Mouse (Mus musculus) heart, embryonic 15.5 days (tissue): Measurements from ENCODE around the gene Urad. TPM values are rescaled to one million over a fixed set of nuclear protein-coding genes. Genes with fewer than 3 reads are reported as not detected.

Experiments used
- ATAC-seq: fragments of 200-750 bp; cut with Nextera tagmentation; replicated peaks from 2 replicates; pipeline ENCODE4 v1.8.0; 2017; ENCODE audit warnings: low read depth, moderate TSS enrichment; ENCODE audit not compliant: insufficient number of reproducible peaks, insufficient read depth, low FRiP score
- H3K27ac ChIP-seq: fragments of 300-500 bp; sonication (generic); 2 replicates; pipeline ENCODE4 v1.5.1; 2015; ENCODE audit warnings: mild to moderate bottlenecking, inconsistent platforms
- H3K27me3 ChIP-seq: fragments of 300-500 bp; sonication (generic); 2 replicates; pipeline ENCODE4 v1.6.1; 2015; ENCODE audit warnings: inconsistent platforms
- H3K36me3 ChIP-seq: fragments of 300-500 bp; sonication (generic); 2 replicates; pipeline ENCODE4 v1.6.1; 2015; ENCODE audit warnings: mild to moderate bottlenecking, inconsistent platforms
- H3K4me1 ChIP-seq: fragments of 300-500 bp; sonication (generic); replicated peaks from 2 replicates; pipeline ENCODE4 v1.6.1; 2015; ENCODE audit warnings: inconsistent platforms
- H3K4me2 ChIP-seq: fragments of 300-500 bp; sonication (generic); 2 replicates; pipeline ENCODE4 v1.6.1; 2015; ENCODE audit warnings: inconsistent platforms, mild to moderate bottlenecking, moderate library complexity
- H3K4me3 ChIP-seq: fragments of 300-500 bp; sonication (generic); 2 replicates; pipeline ENCODE4 v1.5.1; 2015; ENCODE audit warnings: mild to moderate bottlenecking, inconsistent platforms
- H3K9ac ChIP-seq: fragments of 300-500 bp; sonication (generic); 2 replicates; pipeline ENCODE4 v1.6.1; 2015; ENCODE audit warnings: mild to moderate bottlenecking, inconsistent platforms
- H3K9me3 ChIP-seq: fragments of 300-500 bp; sonication (generic); replicated peaks from 2 replicates; pipeline ENCODE4 v1.6.1; 2016; ENCODE audit warnings: inconsistent platforms
- WGBS: fragments of 180-500 bp; shearing (Covaris S2); methylation state at CpG from one replicate; pipeline ENCODE4 v1.1.7; 2015; ENCODE audit warnings: mixed read lengths; 5-methylcytosine and 5-hydroxymethylcytosine counted together
- polyA plus RNA-seq: library from polyadenylated mRNA; unstranded; fragments of >200 nt; fragmentation: Nextera tagmentation; extraction: Ambion mirVana; gene quantifications from 2 replicates; pipeline ENCODE4 v1.2.1, GENCODE M21; 2015

Gene Urad
- polyA plus RNA-seq, 1 experiment from 2014 or later, result not detected

DNA sequence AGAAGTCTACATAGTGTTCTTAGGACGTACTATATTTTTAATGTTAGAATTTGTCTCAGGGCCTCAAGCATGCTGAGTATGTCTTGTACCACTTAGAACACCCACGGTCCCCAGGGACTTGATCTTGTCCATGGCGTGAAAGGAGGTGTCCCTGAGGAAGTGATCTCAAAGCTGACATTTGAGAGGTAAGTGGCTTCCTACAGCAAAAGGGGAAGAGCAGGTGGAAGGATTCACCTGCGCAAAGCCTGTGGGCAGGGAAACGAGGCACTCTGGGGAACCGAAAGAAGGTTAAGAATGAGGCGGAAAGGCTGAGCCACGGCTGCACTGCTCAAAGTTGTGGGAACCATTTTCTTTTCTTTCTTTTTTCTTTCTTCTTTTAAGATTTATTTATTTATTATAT, 29.7 kb upstream of the Urad start:
- no peak overlapping the region for H3K27ac ChIP-seq
- H3K27me3 ChIP-seq, result no peaks in the 10 kb centered on the region; the same call in 1 of the 2 replicates
- no peak for ATAC-seq
- H3K36me3 ChIP-seq, result no peaks in the 10 kb centered on the region
- 80% methylated on average over 8 of the region's 8 CpGs for WGBS
- no peak overlapping the region for H3K9ac ChIP-seq
- no peaks in the 10 kb centered on the region for H3K9me3 ChIP-seq
- no peak overlapping the region for H3K4me2 ChIP-seq
- no peak overlapping the region for H3K4me3 ChIP-seq
- H3K4me1 ChIP-seq, result no peaks in the 10 kb centered on the region

DNA sequence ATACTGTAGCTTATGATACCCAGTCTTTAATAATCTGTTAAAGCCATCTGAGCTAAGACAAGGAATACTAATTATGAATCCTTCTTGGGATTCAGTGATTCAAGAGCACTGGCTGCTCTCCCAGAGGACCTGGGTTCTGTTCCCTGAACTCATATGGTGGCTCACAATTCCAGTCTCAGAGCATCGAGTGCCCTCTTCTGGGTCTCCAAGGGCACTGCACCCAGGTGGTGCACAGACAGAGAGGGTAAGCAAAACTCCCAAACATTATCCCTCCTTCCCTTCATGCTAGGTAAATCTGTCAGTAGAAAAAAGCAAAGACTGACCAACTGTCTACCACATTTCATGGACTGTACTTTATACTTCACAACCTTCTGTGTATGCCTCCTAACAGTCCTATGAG, 23.7 kb upstream of the Urad start:
- Histone ChIP-seq H3K36me3 (no peaks in the 10 kb centered on the region), H3K4me3 (no peak overlapping the region), H3K4me2 (no peak overlapping the region), H3K9ac (no peak overlapping the region), H3K4me1 (no peaks in the 10 kb centered on the region), H3K9me3 (no peaks in the 10 kb centered on the region), H3K27me3 (no peaks in the 10 kb centered on the region), H3K27ac (no peak overlapping the region)
- WGBS, result 67% methylated on average over 1 of the region's 1 CpGs
- no peak for ATAC-seq

DNA sequence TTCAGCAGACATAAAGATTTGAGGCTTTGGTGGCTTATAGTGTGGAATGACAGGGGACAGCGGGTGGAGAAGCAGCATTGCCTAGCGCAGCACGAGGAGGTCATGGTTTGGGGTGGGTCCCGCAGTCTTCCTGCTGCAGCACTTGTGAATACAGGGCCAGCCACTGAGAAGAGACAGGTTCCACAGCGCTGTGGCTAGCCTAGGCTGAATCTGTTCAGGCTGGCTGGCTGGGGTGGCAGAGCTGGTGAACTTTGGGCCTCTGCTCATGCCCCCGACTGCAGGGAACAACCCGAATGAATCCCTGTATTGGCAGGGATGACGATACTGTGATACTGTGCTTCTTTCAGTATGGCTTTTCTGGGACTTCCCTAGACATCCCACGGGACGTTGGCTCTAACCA, 21.7 kb upstream of the Urad start:
- no peaks in the 10 kb centered on the region for H3K36me3 ChIP-seq
- no peak overlapping the region for H3K9ac ChIP-seq
- no peak for ATAC-seq
- no peak overlapping the region for H3K27ac ChIP-seq
- H3K4me1 ChIP-seq, result no peaks in the 10 kb centered on the region
- H3K27me3 ChIP-seq, result no peaks in the 10 kb centered on the region
- no peak overlapping the region for H3K4me2 ChIP-seq
- H3K4me3 ChIP-seq, result no peak overlapping the region
- H3K9me3 ChIP-seq, result no peaks in the 10 kb centered on the region
- WGBS, result 85% methylated on average over 10 of the region's 10 CpGs

DNA sequence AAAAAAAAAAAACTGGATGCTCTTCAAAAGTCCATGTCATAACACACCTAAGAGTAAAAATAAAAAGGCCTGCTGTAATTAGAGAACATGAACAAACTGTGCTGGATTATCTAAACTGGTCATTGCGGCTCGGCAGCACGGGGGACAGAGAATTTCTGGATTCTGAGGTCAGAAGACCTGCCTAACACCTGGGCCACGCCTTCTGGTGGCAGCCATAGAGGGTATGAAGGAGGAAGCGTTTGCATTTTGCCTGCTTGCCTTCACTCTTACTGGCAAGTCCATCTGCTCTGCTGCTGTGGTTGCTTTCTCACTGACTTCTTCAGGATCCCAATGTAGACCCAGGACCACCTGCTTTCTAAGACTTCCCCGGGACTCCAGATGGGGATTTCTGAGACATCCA, 20.7 kb upstream of the Urad start:
- Histone ChIP-seq H3K9me3 (no peaks in the 10 kb centered on the region), H3K36me3 (no peaks in the 10 kb centered on the region), H3K4me3 (no peak overlapping the region), H3K27ac (no peak overlapping the region), H3K4me2 (no peak overlapping the region), H3K9ac (no peak overlapping the region), H3K4me1 (no peaks in the 10 kb centered on the region), H3K27me3 (no peaks in the 10 kb centered on the region)
- 82% methylated on average over 6 of the region's 6 CpGs for WGBS
- no peak for ATAC-seq

DNA sequence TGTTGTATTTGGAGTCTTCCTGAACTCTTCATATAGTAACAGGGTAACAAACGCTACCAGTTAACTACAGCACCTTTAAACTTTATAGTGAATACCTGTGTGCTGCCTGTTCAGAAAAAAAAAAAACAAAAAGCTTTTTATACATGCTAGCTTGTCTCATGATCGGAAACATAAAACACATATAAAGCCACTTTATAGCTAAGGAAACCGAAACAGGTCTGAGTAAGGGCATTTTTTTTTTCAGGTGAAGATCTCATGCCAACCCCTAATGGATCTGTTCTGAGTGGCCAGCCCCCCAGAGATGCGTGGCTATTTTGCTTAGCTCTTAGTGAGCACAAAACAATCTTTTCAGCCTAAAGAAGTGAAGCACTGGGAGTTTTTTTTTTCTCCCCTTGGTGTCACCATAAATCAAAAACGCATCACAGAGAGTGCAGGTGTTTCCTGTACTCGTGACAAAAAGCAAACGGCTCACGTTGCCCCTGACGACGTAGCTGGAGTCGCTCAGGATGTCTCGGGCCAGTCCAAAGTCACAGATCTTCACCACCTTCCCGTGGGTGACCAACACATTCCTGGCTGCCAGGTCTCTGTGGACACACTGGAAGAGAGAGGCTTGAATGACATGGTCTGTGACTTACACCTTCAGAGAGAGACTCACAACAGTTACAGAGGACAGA, 18.6 kb upstream of the Urad start:
- H3K4me2 ChIP-seq, result no peak overlapping the region
- H3K9ac ChIP-seq, result no peak overlapping the region
- H3K4me1 ChIP-seq, result no peaks in the 10 kb centered on the region
- no peaks in the 10 kb centered on the region for H3K36me3 ChIP-seq
- WGBS, result 53% methylated on average over 13 of the region's 13 CpGs
- no peaks in the 10 kb centered on the region for H3K9me3 ChIP-seq
- H3K4me3 ChIP-seq, result no peak overlapping the region
- no peak for ATAC-seq
- H3K27ac ChIP-seq, result no peak overlapping the region
- no peaks in the 10 kb centered on the region for H3K27me3 ChIP-seq

DNA sequence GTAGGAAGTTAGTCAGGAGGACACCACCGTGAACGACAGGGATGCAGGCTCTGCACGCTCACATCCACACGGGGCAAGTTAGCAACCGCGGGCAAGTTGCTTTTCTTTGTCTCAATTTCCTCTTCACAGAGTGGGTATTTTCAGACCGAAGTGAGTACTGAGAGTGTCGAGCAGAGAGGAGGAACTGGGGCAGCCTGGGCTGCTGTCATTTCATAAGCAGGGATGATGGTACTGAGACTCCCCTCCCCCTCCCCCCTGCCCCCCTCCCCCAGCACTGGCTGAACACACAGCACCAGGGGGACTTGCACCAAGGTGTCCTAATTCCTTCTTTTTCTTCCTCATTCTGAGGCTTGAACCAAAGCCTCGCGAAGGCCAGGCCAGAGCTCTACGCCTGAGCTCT, 17.3 kb upstream of the Urad start:
- no peak for ATAC-seq
- Histone ChIP-seq H3K27me3 (no peaks in the 10 kb centered on the region), H3K4me2 (no peak overlapping the region), H3K9me3 (no peaks in the 10 kb centered on the region), H3K4me3 (no peak overlapping the region), H3K36me3 (no peaks in the 10 kb centered on the region), H3K27ac (no peak overlapping the region), H3K4me1 (no peaks in the 10 kb centered on the region), H3K9ac (no peak overlapping the region)
- WGBS, result 75% methylated on average over 11 of the region's 11 CpGs

DNA sequence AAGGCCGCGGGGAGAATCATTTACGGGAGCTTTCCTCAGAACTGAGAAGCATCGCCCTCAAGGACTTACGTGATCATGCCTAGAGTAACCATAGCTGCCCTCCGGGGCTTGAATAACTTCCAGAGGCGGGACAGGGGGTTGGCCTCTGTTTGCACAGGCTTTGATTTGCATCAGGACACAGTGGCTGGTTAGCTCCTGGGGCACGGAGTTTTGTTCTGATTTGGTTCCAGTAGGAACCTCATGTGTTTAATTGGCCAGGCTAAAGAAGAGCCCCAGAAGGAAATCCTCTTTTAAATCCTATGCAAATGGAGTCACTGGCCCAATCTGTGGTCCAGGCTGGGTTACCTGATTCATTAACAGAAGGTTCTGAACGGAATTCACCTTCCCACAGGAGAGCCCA, 16.7 kb upstream of the Urad start:
- no peak overlapping the region for H3K4me2 ChIP-seq
- WGBS, result 66% methylated on average over 9 of the region's 9 CpGs

DNA sequence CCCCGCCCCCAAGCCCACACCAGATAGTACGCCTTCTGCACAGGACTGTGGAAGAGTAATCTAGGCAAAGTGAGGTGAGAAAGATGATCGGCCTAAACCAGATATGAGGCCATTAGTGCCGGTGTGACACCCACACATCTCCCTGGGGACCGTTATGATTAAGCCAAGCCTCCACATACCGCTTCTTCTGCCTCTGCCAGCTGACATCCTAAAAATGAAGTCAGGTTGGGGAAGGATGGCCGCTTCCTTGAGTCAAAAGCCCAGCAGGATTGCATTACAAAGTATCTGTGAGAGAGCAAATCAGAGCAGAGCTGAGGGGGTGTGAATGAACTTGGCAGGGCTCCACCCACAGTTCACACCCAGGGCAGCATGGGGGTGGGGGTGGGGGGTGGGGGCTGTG, 10.5 kb upstream of the Urad start:
- 28% methylated on average over 7 of the region's 7 CpGs for WGBS
- Histone ChIP-seq H3K4me1 (0 out of 2 replicates have a peak, but pooled peaks cover 4% of the 10 kb centered on the region), H3K36me3 (no peaks in the 10 kb centered on the region), H3K9ac (no peak overlapping the region), H3K4me2 (no peak overlapping the region), H3K4me3 (no peak overlapping the region), H3K9me3 (no peaks in the 10 kb centered on the region), H3K27ac (no peak overlapping the region), H3K27me3 (peaks cover 3% of the 10 kb centered on the region; the same call in 1 of the 2 replicates)
- no peak for ATAC-seq

More for the DNA sequence above, 16.7 kb upstream of the Urad start:
- Histone ChIP-seq H3K27me3 (no peaks in the 10 kb centered on the region), H3K36me3 (no peaks in the 10 kb centered on the region), H3K4me1 (no peaks in the 10 kb centered on the region), H3K9me3 (no peaks in the 10 kb centered on the region), H3K27ac (no peak overlapping the region), H3K4me3 (no peak overlapping the region), H3K9ac (no peak overlapping the region)
- no peak for ATAC-seq

DNA sequence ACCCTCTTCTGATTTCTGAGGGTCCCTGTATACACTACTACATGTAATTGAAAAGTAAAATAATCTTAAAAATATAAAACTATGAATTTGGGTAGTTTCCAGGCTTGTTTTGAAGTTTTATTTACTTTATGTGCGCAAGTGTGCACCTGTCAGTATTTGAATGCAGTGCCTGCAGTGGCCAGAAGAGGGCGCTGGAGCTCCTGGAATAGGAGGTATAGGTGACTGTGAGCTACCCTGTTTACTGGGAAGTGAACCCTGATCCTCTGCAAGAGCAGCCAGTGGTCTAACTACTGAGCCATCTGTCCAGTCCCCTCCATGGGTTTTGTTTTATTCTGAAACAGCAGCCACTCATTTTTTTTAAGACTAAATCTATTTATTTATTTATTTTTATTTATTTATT, 9.3 kb upstream of the Urad start:
- Histone ChIP-seq H3K4me1 (0 out of 2 replicates have a peak, but pooled peaks cover 4% of the 10 kb centered on the region), H3K9me3 (no peaks in the 10 kb centered on the region)
- WGBS, result 44% methylated on average over 2 of the region's 2 CpGs

DNA sequence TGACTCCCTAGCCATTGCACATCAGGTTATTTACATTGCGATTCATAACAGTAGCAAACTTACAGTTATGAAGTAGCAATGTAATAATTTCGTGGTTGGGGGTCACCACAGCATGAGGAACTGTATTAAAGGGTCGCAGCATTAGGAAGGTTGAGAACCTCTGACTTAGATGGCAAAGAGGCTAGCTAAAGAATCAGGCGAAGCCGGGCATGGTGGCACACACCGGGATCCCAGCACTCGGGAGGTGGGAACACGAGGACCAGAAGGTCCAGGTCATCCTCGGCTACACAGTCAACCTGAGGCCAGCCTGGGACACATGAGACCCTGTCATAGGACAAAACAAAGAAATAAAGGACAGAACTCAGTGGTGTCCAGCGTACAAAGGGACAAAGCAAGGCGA, 7.7 kb upstream of the Urad start:
- H3K4me3 ChIP-seq, result no peak overlapping the region
- WGBS, result 77% methylated on average over 11 of the region's 11 CpGs

More for the DNA sequence above, 9.3 kb upstream of the Urad start:
- no peaks in the 10 kb centered on the region for H3K36me3 ChIP-seq
- no peak overlapping the region for H3K4me3 ChIP-seq
- H3K4me2 ChIP-seq, result no peak overlapping the region
- no peak overlapping the region for H3K27ac ChIP-seq
- no peak for ATAC-seq
- peaks cover 3% of the 10 kb centered on the region; the same call in 1 of the 2 replicates for H3K27me3 ChIP-seq
- no peak overlapping the region for H3K9ac ChIP-seq

DNA sequence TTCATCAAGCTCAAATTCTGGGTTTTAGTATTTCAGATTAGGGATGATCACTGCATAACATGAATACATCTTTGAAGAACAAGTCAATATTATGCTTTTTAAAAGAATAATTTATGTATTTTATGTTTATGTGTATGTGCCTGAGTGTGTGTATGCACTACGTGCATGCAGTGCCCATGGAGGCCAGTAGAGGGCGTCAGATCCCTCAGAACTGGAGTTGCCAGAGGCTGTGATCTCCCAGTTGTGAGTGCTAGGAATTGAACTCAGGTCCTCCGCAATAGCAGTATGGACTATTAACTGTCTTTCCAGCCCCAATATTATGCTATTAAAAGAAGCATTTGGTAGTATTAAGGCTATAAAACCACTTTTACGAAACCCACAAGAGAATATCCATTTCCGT, 5.4 kb upstream of the Urad start:
- H3K4me2 ChIP-seq, result no peak overlapping the region
- H3K4me3 ChIP-seq, result no peak overlapping the region
- ATAC-seq, result no peak
- H3K9ac ChIP-seq, result no peak overlapping the region
- WGBS, result 81% methylated on average over 5 of the region's 5 CpGs
- H3K36me3 ChIP-seq, result no peaks in the 10 kb centered on the region
- H3K4me1 ChIP-seq, result 0 out of 2 replicates have a peak, but pooled peaks cover under 1% of the 10 kb centered on the region
- no peaks in the 10 kb centered on the region for H3K9me3 ChIP-seq
- H3K27ac ChIP-seq, result no peak overlapping the region
- peaks cover 12% of the 10 kb centered on the region for H3K27me3 ChIP-seq

More for the DNA sequence above, 7.7 kb upstream of the Urad start:
- no peak overlapping the region for H3K9ac ChIP-seq
- H3K9me3 ChIP-seq, result no peaks in the 10 kb centered on the region
- H3K36me3 ChIP-seq, result no peaks in the 10 kb centered on the region
- 0 out of 2 replicates have a peak, but pooled peaks cover 4% of the 10 kb centered on the region for H3K4me1 ChIP-seq
- H3K4me2 ChIP-seq, result no peak overlapping the region
- no peak overlapping the region for H3K27ac ChIP-seq
- H3K27me3 ChIP-seq, result peaks cover 3% of the 10 kb centered on the region; the same call in 1 of the 2 replicates
- ATAC-seq, result no peak

DNA sequence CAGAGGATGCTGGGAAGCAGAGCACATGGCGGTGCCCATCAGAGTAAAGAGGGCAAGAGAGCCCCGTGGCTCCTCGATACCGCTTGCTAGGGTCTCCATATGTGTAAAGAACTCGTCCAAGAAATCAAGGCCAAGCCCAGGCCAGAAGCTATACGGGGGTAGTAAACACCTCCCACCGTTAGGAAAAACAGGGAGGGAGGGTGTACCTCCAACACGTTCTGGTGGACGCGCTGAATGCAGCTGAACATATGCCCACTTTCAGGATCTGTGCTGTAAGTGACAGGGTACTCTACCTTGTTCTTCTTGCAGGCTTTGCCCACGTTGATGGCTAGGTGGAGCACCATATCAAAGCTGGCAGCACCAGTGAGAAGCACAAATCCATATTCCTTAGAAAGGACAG, 3.7 kb upstream of the Urad start:
- no peak overlapping the region for H3K4me3 ChIP-seq
- ATAC-seq, result no peak
- H3K36me3 ChIP-seq, result no peaks in the 10 kb centered on the region
- 71% methylated on average over 11 of the region's 11 CpGs for WGBS
- no peaks in the 10 kb centered on the region for H3K9me3 ChIP-seq
- no peak overlapping the region for H3K9ac ChIP-seq
- H3K27ac ChIP-seq, result no peak overlapping the region
- H3K4me2 ChIP-seq, result no peak overlapping the region
- peaks cover 29% of the 10 kb centered on the region for H3K27me3 ChIP-seq
- H3K4me1 ChIP-seq, result no peaks in the 10 kb centered on the region
